ENCODE assay signal across 1 mouse cellular context in genomic region chr11:79529226-79529625, GRCm38 (mm10).
TF ChIP-seq lines count a peak whose summit lies in the region.

No protein-coding gene starts in this region.

TF ChIP-seq in CH12.LX, 34 proteins besides CTCF, POLR2A, EP300 and RAD21:
- TF ChIP-seq JUND (conservative IDR thresholded peaks at IDR 0.05; ENCODE audit: low read depth, low read length) (no peak), CHD1 (IDR thresholded peaks at IDR 0.05; ENCODE audit: low read depth, low read length) (peak; percentile 20; the same call in 1 of the 2 replicates)
